ENCODE assay signal across 8 mouse cellular contexts in genomic region chr10:60686641-60686975, GRCm38 (mm10). TPM values are rescaled to one million over a fixed set of nuclear protein-coding genes. Genes with fewer than 3 reads are reported as not detected.
A peak's percentile ranks its signal among the peaks of the same experiment; 100 is the strongest.
DNase-seq lines count a peak whose midpoint lies in the region; ATAC-seq and TF ChIP-seq lines count a peak whose summit lies in the region.

No protein-coding gene starts in this region.

- H3K9ac ChIP-seq in lung, embryonic 16.5 days (ENCODE audit: low read length) = no peak overlapping the region; the same call in 1 of the 2 replicates
- H3K9ac ChIP-seq in forebrain, embryonic 11.5 days (ENCODE audit: low read length) = no peak overlapping the region; the same call in 1 of the 2 replicates
- peak overlapping the region; percentile 52 for H3K9ac ChIP-seq in hindbrain, postnatal 0 days (replicated peaks; ENCODE audit: low read length)
- peak overlapping the region; percentile 76 for H3K9ac ChIP-seq in neural tube, embryonic 13.5 days

- TF ChIP-seq CTCF in hindbrain, postnatal 0 days (IDR thresholded peaks at IDR 0.05; ENCODE audit: low read depth) = no peak

- H3K4me2 ChIP-seq in lung, embryonic 16.5 days (ENCODE audit: low read depth, low read length) = peak overlapping the region; percentile 100
- H3K4me2 ChIP-seq in forebrain, embryonic 11.5 days (ENCODE audit: low read depth, low read length, severe bottlenecking) = peak overlapping the region; percentile 93
- H3K4me2 ChIP-seq in hindbrain, postnatal 0 days (ENCODE audit: low read depth, low read length) = peak overlapping the region; percentile 99
- peak overlapping the region; percentile 100 for H3K4me2 ChIP-seq in neural tube, embryonic 13.5 days

- peaks cover 60% of the 10 kb centered on the region for H3K27me3 ChIP-seq in lung, embryonic 16.5 days (ENCODE audit: control insufficient read depth, insufficient read depth, low read depth, low read length)
- H3K27me3 ChIP-seq in forebrain, embryonic 11.5 days (ENCODE audit: control insufficient read depth, insufficient read depth, low read length) = peaks cover 49% of the 10 kb centered on the region
- H3K27me3 ChIP-seq in hindbrain, postnatal 0 days (ENCODE audit: insufficient read depth, low read length) = peaks cover 36% of the 10 kb centered on the region
- H3K27me3 ChIP-seq in neural tube, embryonic 13.5 days = peaks cover 81% of the 10 kb centered on the region

- no peak for ATAC-seq in lung, embryonic 16.5 days (ENCODE audit: low read depth)
- no peak for ATAC-seq in forebrain, embryonic 11.5 days (replicated peaks; ENCODE audit: low FRiP score)
- ATAC-seq in hindbrain, postnatal 0 days = no peak
- no peak for ATAC-seq in neural tube, embryonic 13.5 days (ENCODE audit: low read depth)

- DNase-seq in lung, adult 18-20 months = no peak
- DNase-seq in forebrain, embryonic 11.5 days (ENCODE audit: low spot score) = peak; percentile 59
- DNase-seq in hindbrain, postnatal 0 days (ENCODE audit: low spot score) = no peak
- no peak for DNase-seq in spleen, postnatal 4 days (ENCODE audit: low spot score in 2 of 2)
- DNase-seq in frontal cortex, adult 2 months (ENCODE audit: extremely low spot score in 1 of 2, low spot score in 1 of 2) = no peak
- no peak for DNase-seq in urinary bladder, postnatal 14 days (ENCODE audit: low spot score)

- H3K9me3 ChIP-seq in lung, embryonic 16.5 days (ENCODE audit: control insufficient read depth, low read length) = no peaks in the 10 kb centered on the region
- no peaks in the 10 kb centered on the region for H3K9me3 ChIP-seq in forebrain, embryonic 11.5 days (ENCODE audit: control insufficient read depth, low read length)
- H3K9me3 ChIP-seq in hindbrain, postnatal 0 days (ENCODE audit: low read length) = no peaks in the 10 kb centered on the region
- no peaks in the 10 kb centered on the region for H3K9me3 ChIP-seq in neural tube, embryonic 13.5 days

- H3K4me3 ChIP-seq in lung, embryonic 16.5 days (ENCODE audit: low read length) = peak overlapping the region; percentile 69
- peak overlapping the region; percentile 39 for H3K4me3 ChIP-seq in forebrain, embryonic 11.5 days (ENCODE audit: low read depth, low read length)
- peak overlapping the region; percentile 56 for H3K4me3 ChIP-seq in hindbrain, postnatal 0 days (ENCODE audit: low read length)
- peak overlapping the region; percentile 60 for H3K4me3 ChIP-seq in neural tube, embryonic 13.5 days

- H3K36me3 ChIP-seq in lung, embryonic 16.5 days (ENCODE audit: control insufficient read depth, insufficient read depth, low read length) = no peaks in the 10 kb centered on the region
- H3K36me3 ChIP-seq in forebrain, embryonic 11.5 days (ENCODE audit: control insufficient read depth, insufficient read depth, low read length) = no peaks in the 10 kb centered on the region
- H3K36me3 ChIP-seq in hindbrain, postnatal 0 days (ENCODE audit: insufficient read depth, low read length) = no peaks in the 10 kb centered on the region
- H3K36me3 ChIP-seq in neural tube, embryonic 13.5 days = no peaks in the 10 kb centered on the region

- H3K27ac ChIP-seq in lung, embryonic 16.5 days (ENCODE audit: low read length) = no peak overlapping the region
- no peak overlapping the region for H3K27ac ChIP-seq in forebrain, embryonic 11.5 days (ENCODE audit: low read depth, low read length)
- H3K27ac ChIP-seq in hindbrain, postnatal 0 days = no peak overlapping the region
- H3K27ac ChIP-seq in neural tube, embryonic 13.5 days (replicated peaks) = no peak overlapping the region

- WGBS in lung, embryonic 16.5 days = 1% methylated on average over 37 of the region's 37 CpGs
- under 1% methylated on average over 31 of the region's 37 CpGs for WGBS in forebrain, embryonic 11.5 days
- WGBS in hindbrain, postnatal 0 days = under 1% methylated on average over 25 of the region's 37 CpGs
- WGBS in neural tube, embryonic 13.5 days = under 1% methylated on average over 37 of the region's 37 CpGs

- peaks cover 8% of the 10 kb centered on the region for H3K4me1 ChIP-seq in lung, embryonic 16.5 days (replicated peaks; ENCODE audit: control insufficient read depth, insufficient read depth, low read length)
- H3K4me1 ChIP-seq in forebrain, embryonic 11.5 days (replicated peaks; ENCODE audit: control insufficient read depth, insufficient read depth, low read length) = peaks cover 14% of the 10 kb centered on the region
- H3K4me1 ChIP-seq in hindbrain, postnatal 0 days (ENCODE audit: insufficient read depth, low read length) = peaks cover 7% of the 10 kb centered on the region
- H3K4me1 ChIP-seq in neural tube, embryonic 13.5 days (replicated peaks) = peaks cover 23% of the 10 kb centered on the region

RNA-seq across cellular contexts. Expression of gene Cdh23, which starts 9.7 kb away (rescaled TPM):
- polyA plus RNA-seq in lung, embryonic 16.5 days (2015; fragmentation: Nextera tagmentation; extraction: Ambion mirVana) = 0.34 and 0.36 TPM in 2 replicates
- 0.36 and 0.43 TPM in 2 replicates for polyA plus RNA-seq in forebrain, embryonic 11.5 days (2014; fragmentation: Nextera tagmentation; extraction: Ambion mirVana)
- total RNA-seq in hindbrain, postnatal 0 days (2014; rRNA removed) = 20.6 and 31.8 TPM in 2 replicates
- polyA plus RNA-seq in hindbrain, postnatal 0 days (2015; fragmentation: Nextera tagmentation; extraction: Ambion mirVana) = 3.5 and 4.0 TPM in 2 replicates
- 1.3 and 1.4 TPM in 2 replicates for polyA plus RNA-seq in neural tube, embryonic 13.5 days (2015; fragmentation: Nextera tagmentation; extraction: Ambion mirVana)
- polyA plus RNA-seq in frontal cortex, adult 2 months (2012; rRNA removed) = 4.6 and 5.4 TPM in 2 replicates

Comparison
In these comparisons a context has a peak if more than half of its experiments do, and no peak if none do; other contexts are left out.
1. H3K9ac ChIP-seq: peak in hindbrain, postnatal 0 days (single experiment) and neural tube, embryonic 13.5 days (single experiment); none in lung, embryonic 16.5 days (single experiment) and forebrain, embryonic 11.5 days (single experiment).
2. Peak in every context shown above with its lines, with median percentiles within 50 percentile points of each other: H3K4me2 ChIP-seq and H3K4me3 ChIP-seq.